Mouse (Mus musculus) testis, adult 2 months (tissue): ENCODE results near the gene Pcx.

Source experiments
- CTCF ChIP-seq: fragments of 200-500 bp; IDR thresholded peaks from 2 replicates; pipeline ENCODE4 v1.5.1; 2012; ENCODE audit warnings: low read depth, mild to moderate bottlenecking, inconsistent platforms, low read length, moderate library complexity; ENCODE audit not compliant: control insufficient read depth, insufficient read depth, insufficient replicate concordance
- POLR2A ChIP-seq: fragments of 200-500 bp; IDR thresholded peaks from 2 replicates; pipeline ENCODE4 v1.6.1; 2012; ENCODE audit warnings: low read depth, mild to moderate bottlenecking, inconsistent platforms, low read length, moderate library complexity; ENCODE audit not compliant: control insufficient read depth

DNA sequence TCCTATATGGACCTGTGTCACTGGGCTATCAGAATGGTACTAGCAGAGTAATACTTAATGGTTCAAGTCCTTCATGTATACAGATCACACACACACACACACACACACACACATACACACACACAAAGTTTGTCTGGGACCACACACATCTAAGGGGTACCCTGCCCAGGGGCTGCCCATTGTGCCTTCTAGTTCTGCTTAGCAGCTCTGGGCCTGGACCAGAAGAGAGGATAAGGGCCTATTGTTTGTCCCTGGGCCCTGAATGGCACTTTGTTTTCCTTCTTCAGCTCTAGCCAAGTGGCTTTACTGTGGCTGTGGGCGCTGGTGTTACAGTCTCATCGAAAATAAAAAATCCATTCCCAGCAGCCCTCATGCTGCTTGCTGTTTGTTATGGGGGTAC is 49.3 kb downstream of the Pcx start:
- TF ChIP-seq CTCF (no peak), POLR2A (no peak)
